11 mouse cellular contexts compared by ENCODE assay signal in the genomic region with DNA sequence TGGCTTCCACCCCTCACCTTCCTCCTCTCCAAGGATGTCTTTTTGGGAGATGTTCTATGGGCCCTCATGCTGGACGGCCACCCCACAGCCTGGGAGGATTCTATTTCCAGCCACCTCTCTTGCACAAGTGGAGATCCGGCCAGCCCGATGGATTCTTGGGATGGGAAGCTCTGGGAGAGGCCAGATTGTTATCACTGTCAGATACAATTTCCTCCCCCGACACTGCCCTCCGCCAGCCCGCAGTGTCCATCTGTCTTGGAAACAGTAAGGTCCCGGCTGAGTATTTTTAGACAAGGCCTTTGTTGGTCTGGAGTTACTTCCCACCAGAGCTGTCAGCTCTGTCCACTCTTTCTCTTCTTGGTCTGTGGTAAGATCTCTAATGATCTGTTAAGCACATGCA.
DNase-seq lines count a peak whose midpoint lies in the region; ATAC-seq and TF ChIP-seq lines count a peak whose summit lies in the region.
"Had no signal": no experiment of that assay in that cellular context is flagged by ENCODE, and none has a peak within 500 bp of the region (broad histone marks: within the 10 kb centered on the region; RNA-seq: fewer than 3 reads in every experiment).

No protein-coding gene starts in this region.

- H3K36me3 ChIP-seq in kidney, adult 2 months (ENCODE audit: control insufficient read depth, insufficient read depth, low read length) = no peaks in the 10 kb centered on the region
- no peaks in the 10 kb centered on the region for H3K36me3 ChIP-seq in myocyte (ENCODE audit: control insufficient read depth, insufficient read depth)
- H3K36me3 ChIP-seq in hindbrain, embryonic 10.5 days = no peaks in the 10 kb centered on the region
- H3K36me3 ChIP-seq: embryonic facial prominence, embryonic 13.5 days had no signal

- peak overlapping the region; percentile 97 for H3K27ac ChIP-seq in cerebellum, adult 2 months (ENCODE audit: insufficient read depth, low read length)
- H3K27ac ChIP-seq in kidney, adult 2 months (ENCODE audit: insufficient read depth, low read depth, low read length) = peak overlapping the region; percentile 70
- H3K27ac ChIP-seq in hindbrain, embryonic 10.5 days = no peak overlapping the region
- H3K27ac ChIP-seq: embryonic facial prominence, embryonic 13.5 days had no signal

- intact Hi-C loops in left cerebral cortex, postnatal 4 days (cut with DNase I) = no loop called here
- intact Hi-C loops in left cerebral cortex, postnatal 14 days (cut with DNase I) = no loop called here

- H3K4me1 ChIP-seq in cerebellum, adult 2 months (ENCODE audit: control insufficient read depth, insufficient read depth, low read length) = peaks cover 31% of the 10 kb centered on the region
- no peaks in the 10 kb centered on the region for H3K4me1 ChIP-seq in kidney, adult 2 months (ENCODE audit: control insufficient read depth, insufficient read depth, low read length)
- no peaks in the 10 kb centered on the region for H3K4me1 ChIP-seq in hindbrain, embryonic 10.5 days (replicated peaks)
- H3K4me1 ChIP-seq: embryonic facial prominence, embryonic 13.5 days had no signal

- 12% methylated on average over 7 of the region's 7 CpGs for WGBS in cerebellum, adult 2 months
- 36% methylated on average over 7 of the region's 7 CpGs for whole genome bisulfite sequencing in kidney, adult 2 months
- WGBS in hindbrain, embryonic 10.5 days = 70% methylated on average over 7 of the region's 7 CpGs

- TF ChIP-seq CTCF in cerebellum, adult 2 months (IDR thresholded peaks at IDR 0.05; ENCODE audit: borderline replicate concordance, insufficient read depth, low read depth, low read length) = no peak
- TF ChIP-seq CTCF in kidney, adult 2 months (conservative IDR thresholded peaks at IDR 0.05; ENCODE audit: insufficient read depth, insufficient read length, low read depth, low read length) = no peak

- no peak overlapping the region for H3ac ChIP-seq in myocyte (ENCODE audit: control insufficient read depth, insufficient read length)

- H3K9me3 ChIP-seq in hindbrain, embryonic 10.5 days = no peaks in the 10 kb centered on the region
- H3K9me3 ChIP-seq: embryonic facial prominence, embryonic 13.5 days had no signal

- peak overlapping the region; percentile 6 for H3K4me2 ChIP-seq in myocyte (ENCODE audit: low read depth)
- H3K4me2 ChIP-seq: embryonic facial prominence, embryonic 13.5 days; lung, embryonic 14.5 days had no signal

- peak; percentile 12 for DNase-seq in left cerebral cortex, postnatal 4 days
- no peak for DNase-seq in left cerebral cortex, postnatal 14 days (ENCODE audit: low spot score in 2 of 2)
- DNase-seq in cerebellum, adult 2 months = peak; percentile 86 to 94
- DNase-seq in kidney, adult 2 months = peak; percentile 84
- no peak for DNase-seq in hindbrain, embryonic 10.5 days (ENCODE audit: low spot score)
- no peak for DNase-seq in neural tube, embryonic 10.5 days (ENCODE audit: extremely low spot score, low spot score)
- DNase-seq: liver; lung, embryonic 14.5 days had no signal

- peak; percentile 45; the same call in 1 of the 2 replicates for TF ChIP-seq POLR2A in cerebellum, adult 2 months (IDR thresholded peaks at IDR 0.05; ENCODE audit: borderline replicate concordance, insufficient read depth, low read length)
- no peak for TF ChIP-seq POLR2A in kidney, adult 2 months (IDR thresholded peaks at IDR 0.05; ENCODE audit: low read depth, low read length)
- no peak for TF ChIP-seq POLR2A in myocyte (IDR thresholded peaks at IDR 0.05; ENCODE audit: insufficient read length, low read depth)

- no peaks in the 10 kb centered on the region for H3K79me2 ChIP-seq in myocyte (ENCODE audit: control insufficient read depth, insufficient read depth)

- no peak overlapping the region for H3K4me3 ChIP-seq in cerebellum, adult 2 months (replicated peaks; ENCODE audit: insufficient read depth, low read depth, low read length)
- no peak overlapping the region for H3K4me3 ChIP-seq in kidney, adult 2 months (ENCODE audit: insufficient read depth, low read depth, low read length)
- no peak overlapping the region for H3K4me3 ChIP-seq in myocyte
- no peak overlapping the region for H3K4me3 ChIP-seq in hindbrain, embryonic 10.5 days
- H3K4me3 ChIP-seq: embryonic facial prominence, embryonic 13.5 days had no signal

- ATAC-seq in CD4-positive, CD25-positive, alpha-beta regulatory T cell, adult 4 months = no peak

- no peaks in the 10 kb centered on the region for H3K27me3 ChIP-seq in cerebellum, adult 2 months (ENCODE audit: control insufficient read depth, insufficient read depth, low read length)
- no peaks in the 10 kb centered on the region for H3K27me3 ChIP-seq in kidney, adult 2 months (replicated peaks; ENCODE audit: control insufficient read depth, insufficient read depth, low read length)
- H3K27me3 ChIP-seq in myocyte (ENCODE audit: control insufficient read depth, insufficient read depth, insufficient read length) = no peaks in the 10 kb centered on the region
- H3K27me3 ChIP-seq in hindbrain, embryonic 10.5 days (ENCODE audit: insufficient read depth, poor library complexity, severe bottlenecking) = no peaks in the 10 kb centered on the region
- H3K27me3 ChIP-seq: embryonic facial prominence, embryonic 13.5 days had no signal

TF ChIP-seq in myocyte, 11 proteins besides CTCF, POLR2A, EP300 and RAD21:
- TF ChIP-seq MYOG (IDR thresholded peaks at IDR 0.05; ENCODE audit: control insufficient read depth in 1 of 3, insufficient read depth in 1 of 3, insufficient read length in 2 of 3, low read depth in 2 of 3) (peak in 1 of 3 experiments; percentile 12), MAX (IDR thresholded peaks at IDR 0.05; ENCODE audit: low read depth) (no peak), USF1 (IDR thresholded peaks at IDR 0.05; ENCODE audit: low read depth) (no peak), CEBPB (IDR thresholded peaks at IDR 0.05; ENCODE audit: insufficient read depth, poor library complexity, severe bottlenecking) (peak; percentile 58; the same call in 1 of the 2 replicates), REST (IDR thresholded peaks at IDR 0.05; ENCODE audit: insufficient read depth, insufficient read length) (no peak), TCF12 (IDR thresholded peaks at IDR 0.05; ENCODE audit: insufficient read depth, poor library complexity, severe bottlenecking) (peak; percentile 5), TCF3 (IDR thresholded peaks at IDR 0.05; ENCODE audit: insufficient read length, low read depth) (no peak), E2F4 (IDR thresholded peaks at IDR 0.05; ENCODE audit: insufficient read depth) (no peak), MYOD1 (IDR thresholded peaks at IDR 0.05; ENCODE audit: control insufficient read depth in 1 of 3, insufficient read length in 2 of 3, low read depth in 2 of 3) (peak in 1 of 3 experiments; percentile 45), POLR2AphosphoS2 (IDR thresholded peaks at IDR 0.05; ENCODE audit: insufficient read length, low read depth) (no peak), SRF (IDR thresholded peaks at IDR 0.05; ENCODE audit: control insufficient read depth, insufficient read length, low read depth) (no peak)

Comparison
In these comparisons a context has a peak if more than half of its experiments do, and no peak if none do; other contexts are left out.
1. DNase-seq: peak in left cerebral cortex, postnatal 4 days (single experiment), cerebellum, adult 2 months (2 of 2) and kidney, adult 2 months (single experiment); none in left cerebral cortex, postnatal 14 days (0 of 2), hindbrain, embryonic 10.5 days (single experiment) and neural tube, embryonic 10.5 days (single experiment).